Mouse (Mus musculus) yolk sac, embryonic 10.5 days (tissue): ENCODE measurements at regions not wholly inside any gene's neighbourhood (a gene's known extent, or its start where the extent isn't known, plus 50 kb on each side); places are given as distances from the start of the nearest gene placed in this dataset.
A peak's percentile ranks its signal among the peaks of the same experiment; 100 is the strongest.

Experiments used
- DNase-seq: peaks from one replicate; pipeline ENCODE4 v3.0.0-alpha.2; 2017; ENCODE audit warnings: low spot score

DNA sequence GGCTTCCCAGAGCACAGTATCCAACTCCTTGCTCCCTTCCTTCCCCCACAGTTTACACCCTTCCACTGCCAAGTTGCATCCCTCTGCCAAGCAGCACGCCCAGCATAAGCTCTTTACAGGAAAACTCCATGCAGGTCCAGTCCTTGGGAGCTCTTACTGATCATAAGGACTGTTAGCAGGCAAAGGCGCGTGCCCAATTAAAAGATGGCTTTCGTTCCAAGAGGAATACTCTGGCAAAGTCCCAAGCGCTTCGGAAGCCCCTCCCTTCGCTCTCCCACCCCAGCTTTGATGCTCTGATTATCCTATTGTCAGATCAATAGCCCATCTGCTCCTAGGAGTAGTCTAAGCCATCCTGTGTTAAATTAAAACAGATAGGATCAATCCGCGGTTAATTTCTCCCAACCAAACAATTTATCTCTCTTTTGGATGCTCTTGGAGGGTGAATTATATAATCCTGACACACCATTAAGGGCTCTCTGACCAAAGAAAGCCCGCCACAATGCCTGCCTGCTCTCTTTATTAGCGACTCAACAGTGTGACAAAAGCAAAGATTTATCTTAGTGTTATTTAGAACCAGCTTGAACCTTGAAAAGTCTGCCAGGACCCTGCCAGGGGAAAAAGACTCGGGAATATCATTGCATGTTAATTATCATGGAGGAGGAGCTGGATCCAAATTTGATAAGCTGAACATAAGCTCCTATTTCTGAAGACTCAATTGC lies 312.5 kb downstream of the Gsdmc2 start:
- no peak for DNase-seq

GRCm38 (mm10) chr15:63527318-63527717 lies 317.7 kb downstream of the Gsdmc2 start:
- DNase-seq: no peak

DNA sequence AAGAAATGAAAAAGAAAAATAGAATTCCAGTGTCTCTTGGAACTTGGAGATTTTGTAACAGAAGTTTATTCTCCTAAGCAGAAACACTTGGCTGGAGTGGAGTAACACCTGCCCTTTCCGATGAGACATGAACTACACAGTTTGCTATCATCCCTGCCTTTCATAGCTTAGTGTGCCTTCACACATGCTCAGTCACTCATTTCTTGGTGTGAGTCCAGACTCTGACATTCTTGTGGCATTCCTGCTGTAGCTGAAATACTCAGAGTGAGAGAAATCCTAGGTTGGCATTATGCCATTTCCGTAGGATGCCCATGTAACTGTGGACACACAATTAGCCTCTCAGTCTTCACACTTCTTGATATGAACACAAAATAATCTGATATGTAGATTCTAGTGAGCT lies 318.2 kb downstream of the Gsdmc2 start:
- DNase-seq: no peak

DNA sequence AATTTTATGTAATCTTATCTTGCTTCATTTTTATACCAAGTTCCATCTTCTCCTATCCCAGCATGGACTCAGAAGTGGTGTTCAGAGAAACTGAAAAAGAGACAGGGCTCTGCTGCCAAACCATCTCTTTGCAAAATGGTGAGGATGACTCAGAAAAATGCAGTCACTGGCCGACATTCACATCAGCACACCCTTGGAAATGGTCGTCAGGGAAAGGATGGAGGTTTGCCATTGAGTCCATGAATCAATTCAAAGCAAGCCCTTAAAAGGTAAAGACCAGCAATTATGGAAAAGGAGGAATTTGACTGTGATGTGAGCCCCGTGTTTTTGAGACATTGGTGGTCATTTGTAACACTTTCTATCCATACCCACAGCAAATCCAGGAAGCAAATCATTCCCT lies 327.7 kb downstream of the Gsdmc2 start:
- DNase-seq: no peak

- peak; percentile 7 for DNase-seq
These were observed 344.5 kb downstream of the Gsdmc2 start for GRCm38 (mm10) chr15:63500453-63500852.

DNA sequence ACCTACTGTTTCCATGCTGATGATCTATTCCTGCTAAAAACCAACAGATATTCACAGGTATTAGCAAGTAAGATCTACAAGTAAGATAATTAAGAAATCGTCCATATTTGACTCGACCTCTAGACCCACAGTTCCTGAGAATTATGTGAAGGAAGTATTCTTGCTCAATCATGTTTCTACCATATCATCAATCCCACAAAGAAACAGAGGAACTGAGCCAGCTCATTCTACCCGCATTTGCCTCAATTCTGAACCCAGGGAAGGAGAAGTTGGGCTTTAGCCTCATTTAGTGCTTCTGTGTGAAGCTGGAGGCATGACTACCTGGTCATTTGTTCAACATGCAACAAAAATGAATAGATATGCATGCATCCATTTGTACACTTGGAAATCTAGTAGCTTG lies 346.5 kb downstream of the Gsdmc2 start:
- DNase-seq: no peak

GRCm38 (mm10) chr15:63497207-63497606 lies 347.8 kb downstream of the Gsdmc2 start:
- no peak for DNase-seq

GRCm38 (mm10) chr15:63484910-63485309 lies 360.1 kb downstream of the Gsdmc2 start:
- DNase-seq: no peak

- peak; percentile 12 for DNase-seq
These were observed 360.6 kb downstream of the Gsdmc2 start for GRCm38 (mm10) chr15:63484217-63484887.

GRCm38 (mm10) chr15:63479270-63479805 lies 365.6 kb downstream of the Gsdmc2 start:
- DNase-seq: no peak

DNA sequence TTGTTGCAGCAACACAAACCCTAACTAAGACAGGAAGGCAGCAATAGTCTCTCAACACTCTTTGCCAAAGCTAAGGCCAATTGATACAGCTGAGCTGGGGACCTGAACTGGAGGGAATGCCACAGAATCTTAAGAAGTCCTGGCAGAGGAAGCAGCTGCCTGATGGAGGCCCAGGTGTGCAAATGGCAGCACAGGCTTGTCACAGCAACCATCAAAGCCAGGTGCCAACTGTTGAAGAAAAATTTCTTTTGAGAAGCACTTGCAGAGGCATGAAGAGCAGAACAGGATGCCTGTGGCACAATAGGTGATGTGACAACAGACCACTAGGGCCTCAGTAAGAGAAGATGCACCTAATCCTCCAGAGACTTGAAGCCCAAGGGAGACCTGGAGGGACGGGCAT lies 378.1 kb downstream of the Gsdmc2 start:
- no peak for DNase-seq

DNA sequence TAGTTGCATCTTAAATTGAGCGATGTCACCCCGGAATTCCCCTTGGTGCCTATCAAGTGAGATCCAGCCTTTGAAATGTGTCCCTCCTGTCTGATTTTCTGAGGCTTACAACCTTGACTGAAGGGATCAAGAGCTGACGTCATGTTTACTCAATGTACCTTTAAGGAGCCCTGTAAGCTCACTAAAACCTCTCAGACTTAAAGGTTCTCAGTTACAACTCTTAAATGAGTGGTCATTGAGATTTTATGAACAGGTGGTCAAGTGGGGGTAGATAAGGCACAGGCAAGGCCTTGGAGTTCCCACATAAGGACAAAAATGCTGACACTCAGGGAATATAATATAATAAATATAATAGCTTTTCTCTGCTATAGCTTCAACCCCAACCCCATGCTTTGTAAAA lies 392.4 kb downstream of the Gsdmc2 start:
- no peak for DNase-seq

GRCm38 (mm10) chr15:63446288-63446687 lies 398.7 kb downstream of the Gsdmc2 start:
- DNase-seq: no peak

GRCm38 (mm10) chr15:63445016-63445415 lies 400.0 kb downstream of the Gsdmc2 start:
- no peak for DNase-seq

DNA sequence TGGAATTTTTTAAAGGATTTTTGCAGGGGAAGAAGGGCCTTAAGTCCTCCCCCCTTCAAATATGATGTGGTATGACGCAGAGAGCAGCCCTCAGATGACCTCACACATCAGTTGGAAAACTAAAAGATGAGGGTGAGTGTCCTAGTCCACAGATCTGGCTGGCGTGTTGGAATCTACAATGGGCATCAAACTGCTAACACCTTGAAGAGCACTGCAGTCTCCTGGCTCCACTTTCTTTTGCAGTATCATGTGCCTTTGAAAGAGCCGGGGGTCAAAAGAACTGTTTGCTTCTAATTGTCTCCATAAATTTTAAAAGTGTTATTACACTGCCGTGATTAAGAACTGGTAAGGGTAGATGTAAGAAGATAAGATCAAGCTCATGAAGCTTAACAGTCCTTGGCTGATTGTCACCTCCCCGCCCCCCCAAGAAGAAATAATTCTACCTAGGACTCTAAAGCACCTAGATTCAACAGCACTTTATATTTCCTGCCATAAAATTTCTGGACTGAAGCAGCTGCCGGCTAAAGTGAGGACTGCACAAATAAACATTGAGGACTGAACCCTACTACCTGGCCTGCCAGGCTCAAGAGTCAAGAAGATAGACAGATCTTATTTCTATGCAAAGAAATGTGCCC lies 402.7 kb downstream of the Gsdmc2 start:
- DNase-seq: no peak

DNA sequence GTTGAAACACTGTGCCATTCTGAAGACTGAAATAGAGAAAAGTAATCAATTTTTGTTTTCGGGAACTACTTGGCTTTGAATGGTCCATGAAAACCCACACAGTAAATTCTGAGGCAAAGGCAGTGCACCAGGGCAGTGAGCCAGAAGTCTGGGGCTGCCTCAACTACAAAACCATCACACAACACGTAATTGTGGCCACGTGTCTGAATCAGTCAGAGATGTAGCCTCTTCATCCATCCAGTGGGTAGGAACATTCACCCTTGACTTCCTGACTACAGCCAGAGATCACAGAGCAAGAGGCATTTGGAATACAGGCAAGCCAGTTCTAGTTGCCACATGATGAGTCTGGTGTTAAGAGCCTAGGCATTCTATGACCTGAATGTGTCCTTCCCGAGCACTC lies 432.3 kb downstream of the Gsdmc2 start:
- DNase-seq: no peak

GRCm38 (mm10) chr15:63411771-63412118 lies 433.2 kb downstream of the Gsdmc2 start:
- DNase-seq: no peak

- no peak for DNase-seq
These were observed 433.8 kb downstream of the Gsdmc2 start for GRCm38 (mm10) chr15:63410994-63411770.

DNA sequence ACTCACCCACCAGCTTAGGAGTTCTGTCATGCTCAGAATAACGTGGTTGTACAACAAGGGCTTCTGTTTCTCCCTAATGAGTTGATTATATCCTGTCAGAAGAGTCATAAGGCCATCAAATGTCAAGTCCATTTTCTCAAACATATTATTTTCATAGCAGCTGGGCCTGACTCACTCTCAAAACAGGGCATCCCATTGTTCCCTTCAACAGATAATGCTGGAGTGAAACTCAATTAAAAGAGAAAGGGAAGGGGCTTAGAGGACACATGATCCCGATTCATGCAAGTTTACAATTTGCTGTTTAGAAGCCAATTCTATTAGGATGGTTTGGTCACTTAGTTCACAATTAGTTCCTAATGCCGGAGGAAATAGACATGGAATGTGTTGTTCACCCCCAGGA lies 444.5 kb downstream of the Gsdmc2 start:
- DNase-seq: no peak

DNA sequence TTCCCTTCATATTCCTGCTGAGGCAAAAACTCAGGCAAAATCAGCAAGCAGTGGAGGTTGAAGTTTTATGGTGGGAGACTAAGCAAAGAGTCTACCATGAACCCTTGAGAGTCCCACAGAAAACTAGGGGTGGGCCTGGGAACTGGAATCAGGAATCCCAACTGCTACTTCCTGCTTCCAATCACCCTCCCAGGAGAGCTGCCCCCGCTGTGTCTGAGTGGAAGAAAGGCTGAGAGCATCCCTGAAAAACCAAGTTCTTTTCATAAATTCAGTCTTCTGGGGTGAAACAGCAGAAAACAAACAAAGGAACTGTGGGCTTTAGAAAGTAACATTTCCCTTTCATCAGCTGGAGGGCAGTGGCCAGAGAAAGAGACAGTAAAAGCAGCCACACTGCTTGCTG lies 445.0 kb downstream of the Gsdmc2 start:
- no peak for DNase-seq

- DNase-seq: no peak
These were observed 447.5 kb downstream of the Gsdmc2 start for GRCm38 (mm10) chr15:63397485-63397884.

- no peak for DNase-seq
These were observed 467.7 kb downstream of the Gsdmc2 start for GRCm38 (mm10) chr15:63377258-63377657.
